Mouse (Mus musculus): ENCODE results near the gene March1. TPM values are rescaled to one million over a fixed set of nuclear protein-coding genes. Genes with fewer than 3 reads are reported as not detected.

March1 gene
- polyA plus RNA-seq, 1 experiment from 2014 or later, result 0.50 TPM

DNA sequence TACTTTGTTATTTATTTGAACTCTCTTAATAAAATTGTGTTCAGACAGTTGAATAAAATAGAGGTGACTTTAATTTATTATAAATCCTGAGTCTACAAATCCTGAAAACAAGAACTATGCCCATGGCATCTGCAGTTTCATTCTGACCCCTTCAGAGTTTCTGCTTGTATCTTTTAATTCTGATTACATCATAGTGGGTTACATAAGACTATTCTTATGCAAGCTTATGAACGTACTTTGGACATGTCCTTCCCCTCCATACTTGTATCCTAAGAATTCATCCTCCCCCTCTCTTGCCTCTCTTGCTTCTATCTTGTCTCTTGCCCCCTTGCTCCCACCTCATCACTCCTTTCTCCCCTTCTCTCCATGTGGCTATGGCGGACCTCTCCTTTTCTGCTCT, 901.4 kb downstream of the March1 start:
- no peak overlapping the region for H3K9ac ChIP-seq (ENCODE audit: low read length)
- WGBS, result 79% methylated on average over 2 of the region's 2 CpGs

DNA sequence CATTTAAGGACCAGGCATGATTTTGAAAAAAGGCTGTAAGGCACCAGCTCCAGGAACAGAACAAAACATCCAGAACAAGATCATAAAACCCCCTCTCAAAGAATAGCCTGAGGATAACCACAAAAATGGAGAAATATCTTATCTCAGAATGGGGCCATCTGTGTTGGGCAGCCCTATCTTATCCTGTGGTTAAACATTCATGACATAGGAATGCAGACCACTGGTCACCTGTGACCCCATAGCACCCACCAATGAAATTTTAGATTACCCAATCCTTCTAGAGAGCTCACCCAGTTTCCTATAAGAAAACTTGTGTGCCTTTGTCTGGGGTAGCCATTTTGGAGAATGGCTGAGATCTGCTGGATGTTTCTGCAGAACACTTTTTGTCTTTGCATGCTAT, 902.9 kb downstream of the March1 start:
- no peaks in the 10 kb centered on the region for H3K4me1 ChIP-seq (replicated peaks; ENCODE audit: control insufficient read depth, insufficient read depth)
- no peak for DNase-seq (ENCODE audit: low spot score)
- H3K4me2 ChIP-seq (replicated peaks; ENCODE audit: low read depth), result no peak overlapping the region
- H3K36me3 ChIP-seq (ENCODE audit: control insufficient read depth, insufficient read depth, low read length), result no peaks in the 10 kb centered on the region
- H3K9me3 ChIP-seq (ENCODE audit: control insufficient read depth, low read length), result no peaks in the 10 kb centered on the region
- H3K27ac ChIP-seq (replicated peaks), result no peak overlapping the region
- ATAC-seq (ENCODE audit: low FRiP score, low TSS enrichment), result no peak
- H3K4me3 ChIP-seq (ENCODE audit: low read depth, low read length), result no peak overlapping the region
- no peaks in the 10 kb centered on the region for H3K27me3 ChIP-seq (ENCODE audit: control insufficient read depth, insufficient read depth, low read length)
- H3K9ac ChIP-seq (ENCODE audit: low read length), result no peak overlapping the region
- TF ChIP-seq CTCF (IDR thresholded peaks at IDR 0.05; ENCODE audit: low read depth), result no peak
- TF ChIP-seq EP300 (optimal IDR thresholded peaks at IDR 0.05), result no peak

More for the DNA sequence above, 901.4 kb downstream of the March1 start:
- no peak for TF ChIP-seq CTCF (IDR thresholded peaks at IDR 0.05; ENCODE audit: low read depth)
- no peak for TF ChIP-seq EP300 (optimal IDR thresholded peaks at IDR 0.05)
- H3K9me3 ChIP-seq (ENCODE audit: control insufficient read depth, low read length), result no peaks in the 10 kb centered on the region
- no peaks in the 10 kb centered on the region for H3K36me3 ChIP-seq (ENCODE audit: control insufficient read depth, insufficient read depth, low read length)
- DNase-seq (ENCODE audit: low spot score) (no peak), ATAC-seq (ENCODE audit: low FRiP score, low TSS enrichment) (no peak)
- no peaks in the 10 kb centered on the region for H3K27me3 ChIP-seq (ENCODE audit: control insufficient read depth, insufficient read depth, low read length)
- H3K27ac ChIP-seq (replicated peaks), result no peak overlapping the region
- no peak overlapping the region for H3K4me2 ChIP-seq (replicated peaks; ENCODE audit: low read depth)
- H3K4me3 ChIP-seq (ENCODE audit: low read depth, low read length), result no peak overlapping the region
- no peaks in the 10 kb centered on the region for H3K4me1 ChIP-seq (replicated peaks; ENCODE audit: control insufficient read depth, insufficient read depth)
